Mouse (Mus musculus) CD4-positive helper T cell, adult 2 months (primary cell): Measurements from ENCODE around the gene Gm27029.
A peak's percentile ranks its signal among the peaks of the same experiment; 100 is the strongest.
"Not testable (repeated sequence)": the region's sequence is repeated elsewhere in the genome, so short reads cannot be mapped to it uniquely, and the experiment has no call there.

Experiments
- DNase-seq: peaks from one replicate; pipeline ENCODE4 v3.0.0-alpha.2; 2012; ENCODE audit warnings: low read depth, missing footprints, low spot score

Gene Gm27029

GRCm38 (mm10) chr11:101420148-101420547 lies 4.4 kb downstream of the Gm27029 start:
- DNase-seq = no peak

DNA sequence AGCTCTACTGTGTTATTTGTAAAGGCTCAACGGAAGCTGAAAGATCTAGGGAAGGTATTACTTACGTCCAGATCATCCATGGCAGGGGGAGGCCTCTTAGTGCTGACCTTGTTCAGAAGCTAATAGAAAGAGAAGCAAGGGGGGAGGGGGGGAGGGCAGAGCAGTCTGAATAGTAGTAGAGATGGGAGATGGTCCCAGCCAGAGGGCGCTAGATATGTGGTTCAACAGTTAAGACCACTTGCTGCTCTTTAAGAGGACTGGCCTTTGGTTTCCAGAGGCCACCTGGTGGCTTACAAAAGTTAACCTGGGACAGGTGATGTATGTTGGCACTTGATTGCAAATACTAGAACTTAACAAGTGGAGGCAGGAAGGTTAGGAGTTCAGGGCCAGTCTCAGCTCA lies 5.0 kb downstream of the Gm27029 start:
- DNase-seq = no peak

DNA sequence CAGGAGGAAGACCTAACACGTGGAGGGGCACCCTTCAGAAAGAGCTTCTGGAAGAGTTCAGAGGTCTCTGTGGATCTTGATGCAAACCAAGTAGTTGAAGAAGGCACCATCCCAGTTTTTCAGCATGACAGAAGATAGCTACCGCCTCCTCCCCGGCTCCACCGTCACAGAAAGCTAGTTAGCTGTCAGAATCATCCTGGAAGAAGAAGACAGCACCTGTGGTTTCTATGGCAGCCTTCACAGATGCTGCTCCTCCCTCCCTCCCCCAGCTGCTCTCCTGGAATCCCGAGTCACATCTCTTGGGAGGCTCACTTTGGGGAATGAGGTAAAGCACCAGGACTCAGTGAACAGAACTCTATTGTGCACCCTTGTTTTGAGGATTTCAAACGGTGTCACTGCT lies 5.6 kb downstream of the Gm27029 start:
- no peak for DNase-seq

DNA sequence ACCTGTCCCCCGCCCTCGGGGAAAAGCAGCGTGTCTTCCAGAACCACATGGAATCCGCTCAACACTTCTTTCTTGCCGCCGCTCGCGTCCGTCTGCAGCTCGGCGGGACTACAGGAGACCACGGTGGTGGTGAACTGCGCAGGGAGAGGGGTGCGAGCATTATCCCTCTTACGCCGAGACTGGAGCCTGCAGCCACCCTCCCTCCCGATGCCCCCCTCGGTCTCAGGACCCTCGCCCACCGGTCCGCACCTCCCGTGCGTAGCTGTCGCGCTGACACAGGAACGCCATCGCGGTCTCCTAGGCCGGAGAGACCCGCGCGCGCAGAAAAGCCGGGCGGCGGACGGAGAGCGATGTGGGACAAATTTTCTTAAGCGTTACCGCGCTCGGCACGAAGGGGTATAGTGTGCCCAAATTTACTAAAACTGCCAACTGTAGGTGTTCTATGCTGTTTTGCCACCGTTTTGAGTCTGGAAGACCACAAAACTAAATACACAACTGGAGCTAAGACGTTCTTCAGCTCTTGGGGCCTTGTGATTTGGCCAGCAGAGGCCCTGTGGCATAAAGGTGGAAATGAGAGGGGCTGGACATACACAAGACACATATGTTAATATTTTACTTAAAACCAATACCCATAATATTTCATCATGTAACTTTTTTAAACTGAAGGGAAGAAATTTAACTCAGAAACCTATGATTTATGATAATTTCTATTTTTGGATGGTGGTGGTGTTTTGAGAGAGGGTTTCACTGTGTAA lies 7.3 kb downstream of the Gm27029 start, which contains the start of gene Aarsd1:
Aarsd1 (minus strand) TSS at position 515 of the 755 bp plus-strand sequence.
- peak; percentile 89 for DNase-seq

GRCm38 (mm10) chr11:101416433-101417100 lies 8.0 kb downstream of the Gm27029 start:
- DNase-seq = peak; percentile 55

DNA sequence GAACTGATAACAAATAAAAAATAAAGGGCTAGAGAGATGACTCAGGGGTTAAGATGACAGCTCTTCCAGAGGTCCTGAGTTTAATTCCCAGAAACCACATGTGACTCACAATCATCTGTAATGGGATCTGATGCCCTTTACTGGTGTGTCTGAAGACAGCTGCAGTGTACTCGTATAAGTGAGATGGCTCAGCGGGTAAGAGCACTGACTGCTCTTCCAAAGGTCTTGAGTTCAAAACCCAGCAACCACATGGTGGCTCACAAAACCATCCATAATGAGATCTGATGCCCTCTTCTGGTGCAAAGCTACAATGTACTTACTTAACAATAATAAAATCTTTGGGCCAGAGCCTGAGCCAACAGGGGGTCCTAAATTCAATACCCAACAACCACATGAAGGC lies 9.3 kb downstream of the Gm27029 start:
- DNase-seq = no peak

- DNase-seq = peak; percentile 45
These were observed 29.5 kb downstream of the Gm27029 start for GRCm38 (mm10) chr11:101395110-101395509.

- no peak for DNase-seq
These were observed 42.8 kb downstream of the Gm27029 start for GRCm38 (mm10) chr11:101381817-101382216.

DNA sequence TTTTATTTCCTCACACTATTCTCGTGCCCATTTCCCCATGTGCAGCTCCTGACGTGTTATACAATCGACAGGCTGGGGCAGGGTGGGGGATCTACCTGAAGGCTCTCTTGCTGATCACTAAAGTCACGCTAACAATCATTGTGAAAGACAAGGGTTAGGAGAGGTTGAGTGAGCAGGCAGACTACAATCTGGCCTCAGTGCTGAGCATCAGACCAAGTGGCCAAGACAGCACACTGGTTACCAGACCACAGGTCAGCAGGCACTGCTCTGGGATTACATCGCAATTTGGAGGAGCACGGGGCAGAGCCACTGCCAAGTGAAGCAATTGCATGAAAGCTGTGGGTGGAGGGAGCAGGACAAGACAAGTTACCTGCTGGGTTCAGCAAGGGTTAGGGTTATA lies 45.7 kb downstream of the Gm27029 start:
- no peak for DNase-seq

- DNase-seq = not testable (repeated sequence)
These were observed 46.4 kb downstream of the Gm27029 start for GRCm38 (mm10) chr11:101378196-101378595.

DNA sequence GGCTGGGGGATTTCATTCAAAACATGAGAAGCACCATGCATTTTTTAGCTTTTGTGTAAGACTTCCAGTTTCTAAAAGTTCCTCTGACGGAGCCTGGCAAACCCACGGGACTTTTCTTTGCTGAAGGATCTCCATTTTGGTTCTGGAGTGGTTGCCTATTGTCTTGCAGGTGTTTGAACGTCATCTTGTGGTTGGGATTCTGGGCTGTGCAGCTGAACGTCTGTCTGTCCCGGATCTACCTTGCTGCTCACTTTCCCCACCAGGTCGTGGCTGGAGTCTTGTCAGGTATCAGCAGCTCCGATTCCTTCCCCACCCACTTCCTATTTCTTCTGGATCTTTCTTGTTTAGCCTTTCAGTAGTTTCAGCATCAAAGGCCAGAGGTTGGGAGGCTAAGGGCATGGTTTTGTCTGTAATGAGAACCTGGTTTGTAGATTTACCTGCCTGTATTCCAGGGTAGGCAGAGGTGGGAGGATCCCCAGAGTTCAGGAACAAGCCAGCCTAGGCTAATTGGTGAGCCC lies 50.1 kb downstream of the Gm27029 start:
- DNase-seq = no peak

DNA sequence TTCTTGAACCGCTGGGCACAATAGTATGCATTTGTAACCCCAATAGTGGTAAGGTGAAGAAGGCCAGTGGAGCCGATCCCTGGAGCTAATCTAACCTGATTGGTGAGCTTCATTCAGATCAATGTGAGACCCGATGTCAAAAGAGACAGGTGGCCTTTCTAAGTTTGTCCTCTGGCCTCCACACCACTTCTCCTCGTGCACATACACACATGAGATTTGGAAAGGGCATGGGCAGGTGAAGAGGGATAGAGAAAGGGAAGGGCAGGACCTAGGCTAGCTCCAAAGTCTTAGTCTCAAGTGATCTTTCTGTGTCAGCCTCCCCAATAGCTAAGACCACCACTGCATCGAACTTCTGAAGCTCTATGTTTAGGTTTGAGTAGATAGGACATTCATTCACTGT lies 54.5 kb downstream of the Gm27029 start:
- no peak for DNase-seq

DNA sequence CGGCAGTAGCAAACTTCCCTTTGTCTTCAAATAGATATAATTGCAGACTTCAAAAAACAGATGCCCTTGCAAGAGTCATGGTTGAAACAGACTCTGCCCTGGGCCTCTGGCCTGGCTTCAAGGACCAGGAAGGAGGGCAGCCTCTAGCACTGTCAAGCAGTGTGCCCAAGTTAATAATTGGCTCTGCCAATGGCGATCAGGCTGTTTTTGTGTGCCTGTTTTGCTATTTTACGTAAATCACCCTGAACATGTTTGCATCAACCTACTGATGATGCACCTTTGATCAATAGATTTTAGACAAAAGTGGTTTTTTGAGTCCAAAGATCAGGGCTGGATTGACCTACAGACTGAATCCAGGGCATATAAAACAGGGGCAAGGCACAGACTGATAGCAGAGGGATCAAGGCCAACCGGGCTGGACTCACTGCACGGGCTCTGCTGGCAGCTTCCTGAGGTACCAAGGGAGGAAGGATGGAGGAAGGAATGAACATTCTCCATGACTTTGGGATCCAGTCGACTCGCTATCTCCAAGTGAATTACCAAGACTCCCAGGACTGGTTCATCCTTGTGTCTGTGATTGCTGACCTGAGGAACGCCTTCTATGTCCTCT lies 57.2 kb downstream of the Gm27029 start, which contains the start of gene G6pc:
G6pc (plus strand) TSS at position 236 of the 610 bp plus-strand sequence.
- no peak for DNase-seq

DNA sequence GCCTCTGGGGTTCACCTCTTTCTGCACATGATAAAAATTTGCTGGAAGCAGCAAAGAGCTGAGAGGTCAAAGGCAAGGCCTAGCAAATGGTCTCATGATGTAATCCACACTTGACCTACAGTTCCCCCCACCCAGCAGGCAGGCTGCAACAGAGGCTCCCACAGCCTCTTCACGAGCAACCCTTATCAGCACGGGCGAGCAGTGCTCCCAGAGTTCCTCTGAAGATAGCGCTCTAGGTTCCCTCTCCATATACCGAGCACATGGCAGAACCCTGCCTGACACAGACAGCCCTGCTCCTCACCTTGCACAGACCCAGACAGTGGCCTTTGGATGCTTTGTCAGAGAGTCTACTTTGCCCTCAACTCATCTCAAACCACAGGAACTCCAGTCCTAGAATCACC lies 60.1 kb downstream of the Gm27029 start:
- no peak for DNase-seq

GRCm38 (mm10) chr11:101360651-101361113 lies 63.9 kb downstream of the Gm27029 start:
- DNase-seq = no peak

GRCm38 (mm10) chr11:101359776-101360175 lies 64.8 kb downstream of the Gm27029 start:
- DNase-seq = no peak

- no peak for DNase-seq
These were observed 67.0 kb downstream of the Gm27029 start for GRCm38 (mm10) chr11:101357505-101358182.
